Mouse (Mus musculus) CH12.LX (cell line): ENCODE results near the gene Hps4. TPM values are rescaled to one million over a fixed set of nuclear protein-coding genes. Genes with fewer than 3 reads are reported as not detected.

Experiments used
- DNase-seq: peaks from one replicate; pipeline ENCODE4 v3.0.0-alpha.2; 2013; ENCODE audit errors: extremely low read depth
- H3K27ac ChIP-seq: 2 replicates; pipeline ENCODE4 v1.5.1; 2012; ENCODE audit warnings: low read depth, mild to moderate bottlenecking, control low read depth, moderate library complexity; ENCODE audit not compliant: insufficient read depth
- H3K27me3 ChIP-seq: replicated peaks from 2 replicates; pipeline ENCODE3; 2012; ENCODE audit warnings: inconsistent platforms
- H3K36me3 ChIP-seq, 2 experiments: replicated peaks in 1 of 2; 2 replicates each; pipeline versions ENCODE3 to v1.6.1; 2012; ENCODE audit warnings: inconsistent platforms in 1 of 2, low read length in 1 of 2, mild to moderate bottlenecking in 1 of 2, mixed read lengths in 1 of 2, moderate library complexity in 1 of 2; ENCODE audit not compliant: control insufficient read depth in 1 of 2, insufficient read depth in 1 of 2
- H3K4me1 ChIP-seq, 2 experiments: 2 replicates each; pipeline ENCODE4 v1.6.1; 2012; ENCODE audit warnings: inconsistent platforms in 1 of 2, moderate library complexity in 1 of 2; ENCODE audit not compliant: insufficient read depth in 2 of 2, control insufficient read depth in 1 of 2
- H3K4me2 ChIP-seq: 2 replicates; pipeline ENCODE4 v1.6.1; 2012; ENCODE audit warnings: low read depth, mild to moderate bottlenecking, control low read depth; ENCODE audit not compliant: poor library complexity, insufficient read depth, severe bottlenecking
- H3K4me3 ChIP-seq, 3 experiments: fragments of 150-350 bp in 1 of 3; sonication (generic) in 1 of 3; replicated peaks in 1 of 3; 2 replicates each; pipeline versions ENCODE3 to v1.5.1; 2011 to 2012; ENCODE audit warnings: low read depth in 2 of 3, low read length in 2 of 3, mild to moderate bottlenecking in 2 of 3, moderate library complexity in 2 of 3, control low read depth in 1 of 3, improper control_type of control experiment in 1 of 3, inconsistent platforms in 1 of 3, mixed read lengths in 1 of 3; ENCODE audit not compliant: poor library complexity in 1 of 3
- H3K79me2 ChIP-seq: replicated peaks from 2 replicates; pipeline ENCODE4 v1.6.1; 2012; ENCODE audit warnings: mild to moderate bottlenecking, moderate library complexity; ENCODE audit not compliant: control insufficient read depth, poor library complexity, insufficient read depth, severe bottlenecking; ENCODE audit errors: extremely low read depth
- H3K9ac ChIP-seq: 2 replicates; pipeline ENCODE4 v1.6.1; 2012; ENCODE audit warnings: low read depth, mild to moderate bottlenecking, control low read depth, moderate library complexity; ENCODE audit not compliant: insufficient read depth
- H3K9me3 ChIP-seq: replicated peaks from 2 replicates; pipeline ENCODE3; 2012; ENCODE audit warnings: low read length, inconsistent platforms, mixed read lengths
- BHLHE40 ChIP-seq: IDR thresholded peaks from 2 replicates; pipeline ENCODE4 v1.6.1; 2011; ENCODE audit warnings: mild to moderate bottlenecking, low read depth, low read length, improper control_type of control experiment
- CHD2 ChIP-seq: IDR thresholded peaks from 2 replicates; pipeline ENCODE4 v1.6.1; 2011; ENCODE audit warnings: low read length, improper control_type of control experiment
- CTCF ChIP-seq, 2 experiments: IDR thresholded peaks in 1 of 2; conservative IDR thresholded peaks in 1 of 2; 2 replicates each; pipeline ENCODE4 v1.5.1; 2011 to 2012; ENCODE audit warnings: low read depth in 2 of 2, low read length in 2 of 2, improper control_type of control experiment in 1 of 2, inconsistent platforms in 1 of 2, mild to moderate bottlenecking in 1 of 2, moderate library complexity in 1 of 2
- ELF1 ChIP-seq: IDR thresholded peaks from 2 replicates; pipeline ENCODE4 v1.6.1; 2014; ENCODE audit warnings: low read depth, mild to moderate bottlenecking, inconsistent platforms, low read length, improper control_type of control experiment
- ETS1 ChIP-seq: conservative IDR thresholded peaks from 2 replicates; pipeline ENCODE4 v1.6.1; 2012; ENCODE audit warnings: low read depth, mild to moderate bottlenecking, inconsistent platforms, low read length, improper control_type of control experiment, moderate library complexity
- HCFC1 ChIP-seq: IDR thresholded peaks from 2 replicates; pipeline ENCODE4 v1.6.1; 2012; ENCODE audit warnings: low read depth, mild to moderate bottlenecking, inconsistent platforms, low read length, improper control_type of control experiment
- JUN ChIP-seq: IDR thresholded peaks from 2 replicates; pipeline ENCODE4 v1.6.1; 2011; ENCODE audit warnings: low read depth, mild to moderate bottlenecking, low read length, improper control_type of control experiment, moderate library complexity; ENCODE audit not compliant: insufficient read depth
- MAZ ChIP-seq: IDR thresholded peaks from 2 replicates; pipeline ENCODE4 v1.6.1; 2012; ENCODE audit warnings: low read depth, mild to moderate bottlenecking, inconsistent platforms, low read length, improper control_type of control experiment, moderate library complexity
- MEF2A ChIP-seq: IDR thresholded peaks from 2 replicates; pipeline ENCODE4 v1.6.1; 2014; ENCODE audit warnings: low read depth, mild to moderate bottlenecking, inconsistent platforms, low read length, improper control_type of control experiment, borderline replicate concordance
- MXI1 ChIP-seq: IDR thresholded peaks from 2 replicates; pipeline ENCODE4 v1.6.1; 2011; ENCODE audit warnings: mild to moderate bottlenecking, low read depth, low read length, improper control_type of control experiment
- MYC ChIP-seq: IDR thresholded peaks from 2 replicates; pipeline ENCODE4 v1.6.1; 2011; ENCODE audit warnings: low read depth, mild to moderate bottlenecking, improper control_type of control experiment, low read length
- POLR2AphosphoS2 ChIP-seq: IDR thresholded peaks from 2 replicates; pipeline ENCODE4 v1.6.1; 2011; ENCODE audit warnings: low read depth, low read length, improper control_type of control experiment
- RAD21 ChIP-seq: IDR thresholded peaks from 2 replicates; pipeline ENCODE4 v1.6.1; 2011; ENCODE audit warnings: low read depth, mild to moderate bottlenecking, low read length, improper control_type of control experiment, moderate library complexity
- SIN3A ChIP-seq: IDR thresholded peaks from 2 replicates; pipeline ENCODE4 v1.6.1; 2012; ENCODE audit warnings: low read length, improper control_type of control experiment, inconsistent platforms
- TCF12 ChIP-seq: IDR thresholded peaks from 2 replicates; pipeline ENCODE4 v1.6.1; 2014; ENCODE audit warnings: low read depth, mild to moderate bottlenecking, inconsistent platforms, low read length, improper control_type of control experiment
- USF2 ChIP-seq: conservative IDR thresholded peaks from 2 replicates; pipeline ENCODE4 v1.6.1; 2011; ENCODE audit warnings: low read depth, low read length, improper control_type of control experiment
- ZC3H11A ChIP-seq: IDR thresholded peaks from 2 replicates; pipeline ENCODE4 v1.6.1; 2012; ENCODE audit warnings: low read depth, mild to moderate bottlenecking, inconsistent platforms, low read length, improper control_type of control experiment
- ZKSCAN1 ChIP-seq: IDR thresholded peaks from 2 replicates; pipeline ENCODE4 v1.6.1; 2012; ENCODE audit warnings: low read depth, inconsistent platforms, low read length, improper control_type of control experiment, borderline replicate concordance
- ZMIZ1 ChIP-seq: IDR thresholded peaks from 2 replicates; pipeline ENCODE4 v1.6.1; 2012; ENCODE audit warnings: low read depth, mild to moderate bottlenecking, inconsistent platforms, low read length, improper control_type of control experiment
- dilution Hi-C: fragments of 300-500 bp; cut with MboI; formaldehyde crosslinking; loops from 2 replicates; pipeline ENCODE4 v1.14.3; 2020; ENCODE audit warnings: low sequenced_read_pairs; ENCODE audit not compliant: extremely low pct_unique_long_range_greater_than_20kb, extremely low pct_ligation_motif_present
- in situ Hi-C: fragments of 300-500 bp; cut with MboI; formaldehyde crosslinking; loops from 3 replicates; pipeline ENCODE4 v1.14.3; 2019; ENCODE audit warnings: low sequenced_read_pairs, low pct_ligation_motif_present, low pct_unique_long_range_greater_than_20kb, mixed read lengths
- polyA plus RNA-seq: library from polyadenylated mRNA; unstranded; fragments of >175 nt; gene quantifications from 2 replicates; pipeline ENCODE4 v1.2.1, GENCODE M21; 2012; ENCODE audit warnings: low read depth; ENCODE audit not compliant: insufficient read length
- total RNA-seq, 2 experiments: library from RNA; depleted of rRNA; stranded (reverse); fragments of 300-350 nt in 1 of 2; fragments of >200 nt in 1 of 2; gene quantifications; 2 replicates each; pipeline ENCODE4 v1.2.3; 2012 to 2014

Hps4 gene
- total and polyA plus RNA-seq, 3 experiments = 10.0 to 23.0 (median 18.3) TPM

DNA sequence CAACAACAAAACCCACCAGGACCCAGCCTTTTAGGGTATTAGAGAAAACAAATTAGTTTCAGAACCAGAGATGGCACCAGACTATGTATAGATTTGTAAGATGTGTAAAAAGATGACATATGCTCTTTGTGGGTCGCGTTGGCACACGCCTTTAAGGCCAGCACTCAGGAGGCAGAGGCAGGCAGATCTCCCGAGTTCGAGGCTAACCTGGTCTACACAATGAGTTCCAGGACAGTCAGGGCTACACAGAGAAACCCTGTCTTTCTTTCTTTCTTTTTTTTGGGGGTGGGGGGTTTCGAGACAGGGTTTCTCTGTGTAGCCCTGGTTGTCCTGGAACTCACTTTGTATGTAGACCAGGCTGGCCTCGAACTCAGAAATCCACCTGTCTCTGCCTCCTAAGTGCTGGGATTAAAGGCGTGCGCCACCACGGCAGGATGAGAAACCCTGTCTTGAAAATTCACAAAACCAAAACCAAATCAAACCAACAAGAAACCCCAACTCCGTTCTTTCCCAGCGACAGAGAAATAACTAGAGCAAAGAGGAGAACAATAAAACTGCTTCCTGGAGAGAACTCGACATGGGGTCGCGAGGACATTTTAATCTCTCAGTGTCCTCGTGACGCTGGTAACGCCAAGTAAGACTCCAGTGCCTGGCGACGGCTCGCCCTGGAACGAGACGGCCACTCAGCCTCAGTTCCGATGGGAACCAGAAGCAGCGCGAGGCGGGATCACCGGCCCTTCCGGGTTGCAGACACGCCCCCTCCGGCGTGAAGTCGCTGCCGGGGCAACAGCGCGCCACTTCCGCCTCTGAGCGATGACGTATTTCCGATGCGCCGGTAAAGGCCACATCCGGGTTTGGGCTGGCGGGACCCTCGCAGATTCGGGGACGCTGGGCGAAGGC lies 17.1 kb upstream of the Hps4 start, which contains the start of gene Tfip11 (continued):
- TF ChIP-seq RAD21 (no peak; the same call in 1 of the 2 replicates), ZMIZ1 (no peak; the same call in 1 of the 2 replicates), MAZ (no peak), MYC (no peak), BHLHE40 (no peak), ETS1 (no peak), CHD2 (peak; percentile 67; the same call in 1 of the 2 replicates), JUN (no peak), HCFC1 (peak; percentile 97), USF2 (no peak), TCF12 (peak; percentile 85), CTCF (conservative IDR thresholded peaks at IDR 0.05 in 1 of 2, IDR thresholded peaks at IDR 0.05 in 1 of 2; ENCODE audit: low read depth in 2 of 2, low read length in 2 of 2) (no peak)
- TF ChIP-seq, all 38 proteins: peak for 15

DNA sequence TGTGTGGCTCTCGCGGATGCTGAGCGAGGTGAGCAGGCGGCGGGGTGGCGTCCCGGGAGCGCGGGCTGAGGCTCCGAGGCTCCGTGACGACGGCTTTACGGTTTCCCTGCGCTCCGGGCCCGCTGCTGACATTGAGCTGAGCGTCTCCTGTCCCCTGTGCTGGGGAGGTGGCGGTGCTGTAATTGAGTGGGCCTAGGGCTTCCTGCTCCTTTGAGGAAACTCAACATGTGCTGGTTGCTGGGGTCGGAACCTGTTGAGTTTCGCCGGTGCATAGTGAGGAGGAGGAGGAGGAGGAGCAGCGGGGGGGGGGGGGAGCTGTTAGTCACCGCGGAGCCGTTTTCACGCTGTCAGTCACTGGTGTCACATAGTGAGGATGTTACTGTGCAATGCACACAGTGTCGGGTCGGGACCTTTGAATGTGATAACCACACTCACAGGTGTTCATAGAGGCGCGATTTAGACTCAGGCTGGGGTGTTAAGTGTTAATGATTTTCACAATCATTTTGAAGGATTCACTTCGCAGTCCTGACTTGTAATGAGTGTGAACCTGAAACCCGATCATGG lies 16.4 kb upstream of the Hps4 start:
- H3K9ac ChIP-seq = peak overlapping the region; percentile 56
- peaks cover 3 to 27% of the 10 kb centered on the region in 2 experiments; a peak in 3 of 4 replicates for H3K4me1 ChIP-seq
- H3K9me3 ChIP-seq = peaks cover 4% of the 10 kb centered on the region
- peaks cover 17% of the 10 kb centered on the region for H3K79me2 ChIP-seq
- in situ Hi-C loops = loop anchor here (10.0 kb wide), 1 partner anchor 52 kb away; the partner anchor contains the start of gene Tpst2
- dilution Hi-C loops = no loop called here
- H3K27me3 ChIP-seq = peaks cover 17% of the 10 kb centered on the region
- peak overlapping the region; percentile 90 for H3K4me2 ChIP-seq
- no peak for DNase-seq
- peaks cover 36 to 42% of the 10 kb centered on the region in 2 experiments for H3K36me3 ChIP-seq
- H3K27ac ChIP-seq = no peak overlapping the region
- H3K4me3 ChIP-seq = peak overlapping the region; percentile 84 to 100 (median 85)
- no peak for TF ChIP-seq MXI1

DNA sequence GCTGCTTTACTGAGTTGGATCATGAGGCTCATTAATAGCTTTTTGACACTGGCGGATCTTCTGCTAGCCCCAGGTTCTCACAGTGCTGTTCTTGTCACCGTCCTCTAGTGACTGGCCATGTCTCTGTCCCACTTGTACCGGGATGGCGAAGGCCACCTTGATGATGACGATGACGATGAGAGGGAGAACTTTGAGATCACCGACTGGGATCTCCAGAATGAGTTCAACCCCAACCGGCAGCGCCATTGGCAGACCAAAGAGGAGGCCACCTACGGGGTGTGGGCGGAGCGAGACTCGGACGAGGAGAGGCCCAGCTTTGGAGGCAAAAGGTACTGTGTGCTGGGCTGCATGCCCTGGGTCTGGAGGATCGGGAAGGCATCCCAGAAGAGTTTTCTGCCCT lies 15.0 kb upstream of the Hps4 start:
- Histone ChIP-seq H3K4me2 (no peak overlapping the region), H3K4me3 (no peak overlapping the region), H3K9me3 (peaks cover 4% of the 10 kb centered on the region), H3K4me1 (peaks cover 3 to 27% of the 10 kb centered on the region in 2 experiments; a peak in 3 of 4 replicates), H3K36me3 (peaks cover 49 to 55% of the 10 kb centered on the region in 2 experiments), H3K27ac (no peak overlapping the region), H3K9ac (no peak overlapping the region), H3K79me2 (peaks cover 17% of the 10 kb centered on the region), H3K27me3 (peaks cover 9% of the 10 kb centered on the region)
- DNase-seq = no peak
- in situ Hi-C loops = loop anchor here (10.0 kb wide), 1 partner anchor 53 kb away; the partner anchor contains the start of gene Tpst2
- dilution Hi-C loops = no loop called here
- TF ChIP-seq POLR2AphosphoS2 (no peak), MEF2A (no peak), ZKSCAN1 (no peak), ZC3H11A (no peak), ETS1 (no peak), SIN3A (no peak), ELF1 (no peak), MXI1 (no peak)
